Mouse (Mus musculus): ENCODE data around the gene Gm17455. TPM values are rescaled to one million over a fixed set of nuclear protein-coding genes. Genes with fewer than 3 reads are reported as not detected.

Gm17455 gene
- polyA plus RNA-seq, 1 experiment from 2014 or later = 1.5 TPM

GRCm38 (mm10) chr10:60367904-60368303 lies 31.6 kb upstream of the Gm17455 start:
- H3K9ac ChIP-seq (ENCODE audit: low read length) = no peak overlapping the region
- H3K27ac ChIP-seq (replicated peaks; ENCODE audit: low read depth, low read length) = no peak overlapping the region
- no peaks in the 10 kb centered on the region for H3K36me3 ChIP-seq (ENCODE audit: control insufficient read depth, insufficient read depth, low read length)
- no peak overlapping the region for H3K4me2 ChIP-seq (ENCODE audit: low read depth, severe bottlenecking)
- DNase-seq (ENCODE audit: low spot score) = no peak
- H3K9me3 ChIP-seq (ENCODE audit: control insufficient read depth, low read length) = no peaks in the 10 kb centered on the region
- ATAC-seq (ENCODE audit: insufficient number of reproducible peaks, low FRiP score, low TSS enrichment, low read depth) = no peak
- no peak overlapping the region for H3K4me3 ChIP-seq (ENCODE audit: low read depth, low read length)
- H3K4me1 ChIP-seq (ENCODE audit: control insufficient read depth, insufficient read depth, low read length) = peaks cover 16% of the 10 kb centered on the region
- no peaks in the 10 kb centered on the region for H3K27me3 ChIP-seq (ENCODE audit: control insufficient read depth, insufficient read depth, low read length)
- WGBS = 71% methylated on average over 4 of the region's 4 CpGs

DNA sequence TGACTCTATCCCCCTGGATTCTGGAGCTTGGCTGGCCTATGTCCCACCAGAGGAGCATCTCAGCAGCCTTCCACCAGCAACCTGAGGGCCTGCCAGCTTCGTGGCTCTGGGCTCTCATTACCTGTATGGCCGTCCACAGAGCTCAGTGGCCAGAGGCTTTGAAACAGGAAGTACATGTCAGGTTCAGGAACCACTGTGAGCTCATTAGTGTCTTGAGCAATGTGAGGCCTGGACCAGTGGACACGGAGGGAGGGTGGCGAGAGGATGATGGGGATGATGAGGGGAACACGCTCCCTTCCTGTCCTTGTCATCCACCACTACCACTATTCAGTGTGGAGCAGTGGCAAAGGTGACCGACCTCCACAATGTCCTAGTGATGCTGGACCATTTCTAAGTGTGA lies 30.1 kb upstream of the Gm17455 start:
- Histone ChIP-seq H3K27me3 (ENCODE audit: control insufficient read depth, insufficient read depth, low read length) (no peaks in the 10 kb centered on the region), H3K4me2 (ENCODE audit: low read depth, severe bottlenecking) (no peak overlapping the region), H3K4me1 (ENCODE audit: control insufficient read depth, insufficient read depth, low read length) (peaks cover 17% of the 10 kb centered on the region), H3K9me3 (ENCODE audit: control insufficient read depth, low read length) (no peaks in the 10 kb centered on the region), H3K27ac (replicated peaks; ENCODE audit: low read depth, low read length) (no peak overlapping the region), H3K9ac (ENCODE audit: low read length) (no peak overlapping the region), H3K36me3 (ENCODE audit: control insufficient read depth, insufficient read depth, low read length) (no peaks in the 10 kb centered on the region), H3K4me3 (ENCODE audit: low read depth, low read length) (no peak overlapping the region)
- ATAC-seq (ENCODE audit: insufficient number of reproducible peaks, low FRiP score, low TSS enrichment, low read depth) = no peak
- DNase-seq (ENCODE audit: low spot score) = no peak
- WGBS = 82% methylated on average over 6 of the region's 6 CpGs

DNA sequence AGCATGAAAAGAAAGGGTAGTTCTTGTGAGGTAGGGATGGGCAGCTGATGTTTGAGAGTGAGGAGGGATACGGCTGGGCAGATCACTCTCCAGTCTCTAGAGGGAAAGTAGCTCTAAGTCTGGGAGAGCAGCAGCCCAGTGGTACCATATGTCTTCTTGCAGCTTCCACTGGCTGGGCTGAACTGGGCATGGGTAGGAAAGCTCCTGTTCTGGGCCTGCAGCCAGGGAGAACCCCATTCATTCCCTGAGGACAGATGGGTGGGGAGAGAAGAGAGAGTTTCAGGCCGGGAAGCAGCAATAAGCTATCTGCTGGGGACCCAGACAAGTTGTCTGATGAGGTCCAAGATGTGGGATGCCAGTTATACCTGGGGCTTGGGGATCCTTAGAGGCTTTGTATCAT lies 29.4 kb upstream of the Gm17455 start:
- no peaks in the 10 kb centered on the region for H3K9me3 ChIP-seq (ENCODE audit: control insufficient read depth, low read length)
- no peak overlapping the region for H3K9ac ChIP-seq (ENCODE audit: low read length)
- no peaks in the 10 kb centered on the region for H3K27me3 ChIP-seq (ENCODE audit: control insufficient read depth, insufficient read depth, low read length)
- H3K27ac ChIP-seq (replicated peaks; ENCODE audit: low read depth, low read length) = no peak overlapping the region
- peaks cover 14% of the 10 kb centered on the region for H3K4me1 ChIP-seq (ENCODE audit: control insufficient read depth, insufficient read depth, low read length)
- no peaks in the 10 kb centered on the region for H3K36me3 ChIP-seq (ENCODE audit: control insufficient read depth, insufficient read depth, low read length)
- no peak overlapping the region for H3K4me2 ChIP-seq (ENCODE audit: low read depth, severe bottlenecking)
- no peak for ATAC-seq (ENCODE audit: insufficient number of reproducible peaks, low FRiP score, low TSS enrichment, low read depth)
- no peak overlapping the region for H3K4me3 ChIP-seq (ENCODE audit: low read depth, low read length)
- DNase-seq (ENCODE audit: low spot score) = no peak
- 85% methylated on average over 2 of the region's 2 CpGs for WGBS

DNA sequence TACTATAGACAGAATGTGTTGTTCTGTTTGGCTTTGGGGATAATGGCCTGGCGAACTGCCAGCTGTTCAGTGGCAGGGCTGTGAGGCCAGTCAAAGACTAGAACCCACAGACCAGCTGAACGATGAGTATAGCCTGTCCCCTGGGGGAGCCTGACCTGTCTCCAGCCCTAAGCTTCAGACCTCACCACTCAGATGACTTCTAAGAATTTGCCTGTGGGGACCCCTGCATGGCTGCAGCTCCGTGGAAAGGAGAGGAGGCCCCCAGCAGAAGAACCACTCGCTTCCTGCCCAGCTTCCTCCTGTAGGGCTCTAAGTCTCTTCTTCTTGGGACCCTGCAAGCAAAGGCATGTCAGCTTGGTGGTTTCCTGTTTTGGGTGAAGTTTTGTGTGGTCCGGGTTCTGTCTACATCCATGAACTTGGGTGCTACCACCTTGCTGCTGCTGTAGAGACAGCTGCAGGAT lies 28.9 kb upstream of the Gm17455 start:
- no peaks in the 10 kb centered on the region for H3K9me3 ChIP-seq (ENCODE audit: control insufficient read depth, low read length)
- 81% methylated on average over 5 of the region's 5 CpGs for WGBS
- no peaks in the 10 kb centered on the region for H3K36me3 ChIP-seq (ENCODE audit: control insufficient read depth, insufficient read depth, low read length)
- no peak overlapping the region for H3K4me3 ChIP-seq (ENCODE audit: low read depth, low read length)
- ATAC-seq (ENCODE audit: insufficient number of reproducible peaks, low FRiP score, low TSS enrichment, low read depth) (no peak), DNase-seq (ENCODE audit: low spot score) (no peak)
- no peak overlapping the region for H3K9ac ChIP-seq (ENCODE audit: low read length)
- no peak overlapping the region for H3K27ac ChIP-seq (replicated peaks; ENCODE audit: low read depth, low read length)
- H3K4me1 ChIP-seq (ENCODE audit: control insufficient read depth, insufficient read depth, low read length) = peaks cover 13% of the 10 kb centered on the region
- no peaks in the 10 kb centered on the region for H3K27me3 ChIP-seq (ENCODE audit: control insufficient read depth, insufficient read depth, low read length)
- no peak overlapping the region for H3K4me2 ChIP-seq (ENCODE audit: low read depth, severe bottlenecking)

GRCm38 (mm10) chr10:60371596-60372386 lies 27.7 kb upstream of the Gm17455 start:
- Histone ChIP-seq H3K9me3 (ENCODE audit: control insufficient read depth, low read length) (no peaks in the 10 kb centered on the region), H3K4me3 (ENCODE audit: low read depth, low read length) (no peak overlapping the region), H3K36me3 (ENCODE audit: control insufficient read depth, insufficient read depth, low read length) (no peaks in the 10 kb centered on the region), H3K4me2 (ENCODE audit: low read depth, severe bottlenecking) (no peak overlapping the region), H3K27me3 (ENCODE audit: control insufficient read depth, insufficient read depth, low read length) (no peaks in the 10 kb centered on the region), H3K27ac (replicated peaks; ENCODE audit: low read depth, low read length) (no peak overlapping the region), H3K9ac (ENCODE audit: low read length) (no peak overlapping the region), H3K4me1 (ENCODE audit: control insufficient read depth, insufficient read depth, low read length) (peaks cover 13% of the 10 kb centered on the region)
- DNase-seq (ENCODE audit: low spot score) (no peak), ATAC-seq (ENCODE audit: insufficient number of reproducible peaks, low FRiP score, low TSS enrichment, low read depth) (no peak)
- WGBS = 80% methylated on average over 5 of the region's 5 CpGs

DNA sequence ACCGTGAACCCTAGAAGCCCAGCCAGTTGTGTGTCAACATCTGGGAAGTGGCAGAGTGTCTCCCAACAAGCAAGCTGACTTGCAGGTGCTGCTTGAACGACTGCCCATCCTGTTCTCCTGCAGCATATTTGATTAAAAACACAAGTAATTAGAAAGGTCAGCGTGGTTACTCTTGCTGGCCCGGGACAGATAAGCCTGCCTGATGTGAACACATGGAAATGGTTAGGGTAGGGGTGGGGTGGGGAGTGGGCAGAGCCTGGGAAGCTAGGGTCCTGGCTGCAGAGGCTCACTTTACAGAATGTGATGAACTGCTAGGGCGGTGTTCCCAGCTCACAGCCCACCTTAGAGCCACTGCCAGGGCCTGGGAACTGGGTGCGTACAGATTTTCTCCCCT lies 26.0 kb upstream of the Gm17455 start:
- ATAC-seq (ENCODE audit: insufficient number of reproducible peaks, low FRiP score, low TSS enrichment, low read depth) (peak; percentile 46), DNase-seq (ENCODE audit: low spot score) (peak; percentile 60)
- Histone ChIP-seq H3K4me1 (ENCODE audit: control insufficient read depth, insufficient read depth, low read length) (peaks cover 13% of the 10 kb centered on the region), H3K27me3 (ENCODE audit: control insufficient read depth, insufficient read depth, low read length) (no peaks in the 10 kb centered on the region), H3K36me3 (ENCODE audit: control insufficient read depth, insufficient read depth, low read length) (no peaks in the 10 kb centered on the region), H3K4me3 (ENCODE audit: low read depth, low read length) (no peak overlapping the region), H3K27ac (replicated peaks; ENCODE audit: low read depth, low read length) (peak overlapping the region; percentile 55), H3K9ac (ENCODE audit: low read length) (no peak overlapping the region), H3K9me3 (ENCODE audit: control insufficient read depth, low read length) (no peaks in the 10 kb centered on the region), H3K4me2 (ENCODE audit: low read depth, severe bottlenecking) (0 out of 2 replicates have a peak overlapping the region, but pooled peaks have one; percentile 5)
- 7% methylated on average over 6 of the region's 6 CpGs for WGBS

- H3K9me3 ChIP-seq (ENCODE audit: control insufficient read depth, low read length) = no peaks in the 10 kb centered on the region
- peak overlapping the region; percentile 55; the same call in 1 of the 2 replicates for H3K27ac ChIP-seq (replicated peaks; ENCODE audit: low read depth, low read length)
- WGBS = 41% methylated on average over 8 of the region's 8 CpGs
- H3K27me3 ChIP-seq (ENCODE audit: control insufficient read depth, insufficient read depth, low read length) = no peaks in the 10 kb centered on the region
- H3K36me3 ChIP-seq (ENCODE audit: control insufficient read depth, insufficient read depth, low read length) = no peaks in the 10 kb centered on the region
- DNase-seq (ENCODE audit: low spot score) (peak; percentile 29), ATAC-seq (ENCODE audit: insufficient number of reproducible peaks, low FRiP score, low TSS enrichment, low read depth) (no peak)
- H3K4me3 ChIP-seq (ENCODE audit: low read depth, low read length) = no peak overlapping the region
- peaks cover 13% of the 10 kb centered on the region for H3K4me1 ChIP-seq (ENCODE audit: control insufficient read depth, insufficient read depth, low read length)
- H3K9ac ChIP-seq (ENCODE audit: low read length) = no peak overlapping the region
- 0 out of 2 replicates have a peak overlapping the region, but pooled peaks have one; percentile 5 for H3K4me2 ChIP-seq (ENCODE audit: low read depth, severe bottlenecking)
Observed at GRCm38 (mm10) chr10:60373937-60374578, 25.5 kb upstream of the Gm17455 start.

GRCm38 (mm10) chr10:60376704-60377103 lies 22.8 kb upstream of the Gm17455 start:
- WGBS = 90% methylated on average over 16 of the region's 16 CpGs
- Histone ChIP-seq H3K4me3 (ENCODE audit: low read depth, low read length) (no peak overlapping the region), H3K4me1 (ENCODE audit: control insufficient read depth, insufficient read depth, low read length) (peaks cover 20% of the 10 kb centered on the region), H3K4me2 (ENCODE audit: low read depth, severe bottlenecking) (no peak overlapping the region), H3K36me3 (ENCODE audit: control insufficient read depth, insufficient read depth, low read length) (no peaks in the 10 kb centered on the region), H3K9me3 (ENCODE audit: control insufficient read depth, low read length) (no peaks in the 10 kb centered on the region), H3K27ac (replicated peaks; ENCODE audit: low read depth, low read length) (no peak overlapping the region), H3K9ac (ENCODE audit: low read length) (no peak overlapping the region), H3K27me3 (ENCODE audit: control insufficient read depth, insufficient read depth, low read length) (no peaks in the 10 kb centered on the region)
- ATAC-seq (ENCODE audit: insufficient number of reproducible peaks, low FRiP score, low TSS enrichment, low read depth) (no peak), DNase-seq (ENCODE audit: low spot score) (no peak)

Data from limb, embryonic 11.5 days (tissue).